Mouse (Mus musculus): Measurements from ENCODE around the gene Ccdc65. TPM values are rescaled to one million over a fixed set of nuclear protein-coding genes. Genes with fewer than 3 reads are reported as not detected.

Gene Ccdc65
- total RNA-seq, 1 experiment: 0.76 TPM

DNA sequence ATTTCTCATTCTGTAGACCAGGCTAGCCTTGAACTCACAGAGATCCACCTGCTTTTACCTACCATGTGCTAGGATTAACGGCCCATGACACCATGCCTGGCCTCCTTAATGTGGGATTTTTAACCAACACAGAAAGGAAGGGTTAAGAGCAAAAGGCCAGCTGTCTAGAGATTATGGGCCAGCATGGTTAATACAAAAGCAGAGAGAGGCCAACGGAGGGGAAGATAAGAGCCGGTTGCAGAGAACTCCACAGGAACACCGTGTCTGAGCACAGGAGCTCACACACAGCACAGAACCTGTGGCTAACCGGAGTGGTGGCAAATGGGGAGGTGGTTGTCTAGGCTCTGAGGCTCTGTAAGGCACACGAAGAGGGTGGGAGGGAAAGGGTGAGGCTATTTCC is 25.4 kb downstream of the Ccdc65 start:
- Histone ChIP-seq H3K9ac (ENCODE audit: insufficient read depth, low read depth, low read length, poor library complexity, severe bottlenecking) (no peak overlapping the region), H3K9me3 (ENCODE audit: control insufficient read depth, insufficient read depth, low read depth, low read length) (no peaks in the 10 kb centered on the region), H3K4me1 (ENCODE audit: control insufficient read depth in 2 of 2, insufficient read depth in 2 of 2, low read length in 2 of 2, poor library complexity in 1 of 2) (peaks cover 0 to 10% of the 10 kb centered on the region in 2 experiments; a peak in 2 of 4 replicates), H3K4me3 (ENCODE audit: insufficient read depth in 1 of 2, low read depth in 1 of 2, low read length in 2 of 2, poor library complexity in 1 of 2, severe bottlenecking in 1 of 2) (no peak overlapping the region), H3K27ac (ENCODE audit: insufficient read depth, low read depth, low read length, poor library complexity, severe bottlenecking) (no peak overlapping the region), H3K36me3 (ENCODE audit: control insufficient read depth, insufficient read depth, low read length, poor library complexity, severe bottlenecking) (peaks cover 10% of the 10 kb centered on the region; the same call in 1 of the 2 replicates)
- no peak for DNase-seq (ENCODE audit: low read depth, low spot score)
- no peak for TF ChIP-seq ZNF384 (IDR thresholded peaks at IDR 0.05; ENCODE audit: low read depth, low read length)
- no peak for TF ChIP-seq ZC3H11A (IDR thresholded peaks at IDR 0.05; ENCODE audit: borderline replicate concordance, low read depth, low read length)
- no peak for TF ChIP-seq CHD2 (IDR thresholded peaks at IDR 0.05; ENCODE audit: low read depth, low read length)
- in situ Hi-C loops (cut with MboI; ENCODE audit: low sequenced_read_pairs in 2 of 2, unreplicated experiment in 2 of 2): no loop called here

DNA sequence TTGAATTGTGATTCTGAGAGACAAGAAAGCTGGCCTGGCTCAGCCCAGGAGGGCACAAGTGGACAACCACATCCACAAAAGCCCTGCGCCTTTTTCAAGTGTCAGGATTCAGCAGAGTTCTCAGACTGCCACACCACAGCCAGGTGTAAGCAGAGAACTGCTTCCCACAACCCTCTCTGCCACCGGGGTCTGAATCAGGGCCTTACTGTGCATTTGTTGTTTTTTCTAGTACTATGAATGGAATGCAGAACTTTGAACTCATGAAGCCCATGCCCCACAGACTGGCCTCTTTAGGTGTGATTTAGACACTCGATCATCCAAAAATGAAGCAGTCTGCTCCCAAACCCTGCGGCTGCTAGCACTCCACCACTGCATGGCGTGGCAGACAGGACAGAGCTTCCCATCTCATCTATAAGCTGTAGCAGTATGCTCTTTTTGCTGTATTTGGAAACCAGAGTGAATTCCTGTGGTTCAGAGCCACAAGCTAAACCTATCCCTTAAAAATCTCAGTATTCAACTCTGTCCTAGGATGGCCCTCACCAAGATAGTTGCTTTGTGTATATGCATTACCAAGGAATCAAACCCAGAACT is 26.1 kb downstream of the Ccdc65 start:
- DNase-seq (ENCODE audit: low read depth, low spot score): no peak
- Histone ChIP-seq H3K4me1 (ENCODE audit: control insufficient read depth in 2 of 2, insufficient read depth in 2 of 2, low read length in 2 of 2, poor library complexity in 1 of 2) (peaks cover 0 to 10% of the 10 kb centered on the region in 2 experiments; a peak in 2 of 4 replicates), H3K27ac (ENCODE audit: insufficient read depth, low read depth, low read length, poor library complexity, severe bottlenecking) (no peak overlapping the region), H3K4me3 (ENCODE audit: insufficient read depth in 1 of 2, low read depth in 1 of 2, low read length in 2 of 2, poor library complexity in 1 of 2, severe bottlenecking in 1 of 2) (no peak overlapping the region), H3K9me3 (ENCODE audit: control insufficient read depth, insufficient read depth, low read depth, low read length) (no peaks in the 10 kb centered on the region), H3K36me3 (ENCODE audit: control insufficient read depth, insufficient read depth, low read length, poor library complexity, severe bottlenecking) (peaks cover 12% of the 10 kb centered on the region; the same call in 1 of the 2 replicates), H3K9ac (ENCODE audit: insufficient read depth, low read depth, low read length, poor library complexity, severe bottlenecking) (no peak overlapping the region)
- in situ Hi-C loops (cut with MboI; ENCODE audit: low sequenced_read_pairs in 2 of 2, unreplicated experiment in 2 of 2): no loop called here
- TF ChIP-seq ZNF384 (IDR thresholded peaks at IDR 0.05; ENCODE audit: low read depth, low read length): no peak
- TF ChIP-seq HCFC1 (IDR thresholded peaks at IDR 0.05; ENCODE audit: borderline replicate concordance, insufficient read depth, low read length): no peak
- no peak for TF ChIP-seq MAFK (IDR thresholded peaks at IDR 0.05; ENCODE audit: insufficient read depth, low read depth, low read length)

DNA sequence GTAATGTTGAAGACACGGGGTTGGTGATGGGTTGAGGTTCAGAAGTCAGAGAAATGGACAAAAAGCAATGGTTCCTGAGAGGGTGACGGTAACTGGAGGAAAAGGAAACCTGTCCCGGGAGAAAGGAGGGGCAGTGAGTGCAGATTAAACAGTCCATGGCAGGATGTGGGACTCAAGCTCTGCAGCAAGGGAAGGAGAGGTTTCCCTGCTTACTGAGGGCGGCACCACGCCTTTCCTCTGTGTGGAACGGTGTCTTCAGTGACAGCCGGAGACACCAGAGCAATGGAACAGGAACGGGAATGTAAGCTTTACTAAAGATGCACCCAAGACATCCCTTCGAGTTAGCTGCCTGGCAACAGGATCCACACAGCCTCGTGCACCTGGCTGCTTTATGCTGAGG is 28.5 kb downstream of the Ccdc65 start:
- H3K9me3 ChIP-seq (ENCODE audit: control insufficient read depth, insufficient read depth, low read depth, low read length): no peaks in the 10 kb centered on the region
- in situ Hi-C loops (cut with MboI; ENCODE audit: low sequenced_read_pairs in 2 of 2, unreplicated experiment in 2 of 2): no loop called here
- H3K4me3 ChIP-seq (ENCODE audit: insufficient read depth in 1 of 2, low read depth in 1 of 2, low read length in 2 of 2, poor library complexity in 1 of 2, severe bottlenecking in 1 of 2): no peak overlapping the region
- H3K36me3 ChIP-seq (ENCODE audit: control insufficient read depth, insufficient read depth, low read length, poor library complexity, severe bottlenecking): peaks cover 34% of the 10 kb centered on the region
- peaks cover 0 to 7% of the 10 kb centered on the region in 2 experiments; a peak in 2 of 4 replicates for H3K4me1 ChIP-seq (ENCODE audit: control insufficient read depth in 2 of 2, insufficient read depth in 2 of 2, low read length in 2 of 2, poor library complexity in 1 of 2)
- TF ChIP-seq ZNF384 (IDR thresholded peaks at IDR 0.05; ENCODE audit: low read depth, low read length) (no peak), ZC3H11A (IDR thresholded peaks at IDR 0.05; ENCODE audit: borderline replicate concordance, low read depth, low read length) (no peak), MAFK (IDR thresholded peaks at IDR 0.05; ENCODE audit: insufficient read depth, low read depth, low read length) (no peak), CHD2 (IDR thresholded peaks at IDR 0.05; ENCODE audit: low read depth, low read length) (no peak), HCFC1 (IDR thresholded peaks at IDR 0.05; ENCODE audit: borderline replicate concordance, insufficient read depth, low read length) (no peak)
- no peak for DNase-seq (ENCODE audit: low read depth, low spot score)
- no peak overlapping the region for H3K27ac ChIP-seq (ENCODE audit: insufficient read depth, low read depth, low read length, poor library complexity, severe bottlenecking)
- no peak overlapping the region for H3K9ac ChIP-seq (ENCODE audit: insufficient read depth, low read depth, low read length, poor library complexity, severe bottlenecking)

DNA sequence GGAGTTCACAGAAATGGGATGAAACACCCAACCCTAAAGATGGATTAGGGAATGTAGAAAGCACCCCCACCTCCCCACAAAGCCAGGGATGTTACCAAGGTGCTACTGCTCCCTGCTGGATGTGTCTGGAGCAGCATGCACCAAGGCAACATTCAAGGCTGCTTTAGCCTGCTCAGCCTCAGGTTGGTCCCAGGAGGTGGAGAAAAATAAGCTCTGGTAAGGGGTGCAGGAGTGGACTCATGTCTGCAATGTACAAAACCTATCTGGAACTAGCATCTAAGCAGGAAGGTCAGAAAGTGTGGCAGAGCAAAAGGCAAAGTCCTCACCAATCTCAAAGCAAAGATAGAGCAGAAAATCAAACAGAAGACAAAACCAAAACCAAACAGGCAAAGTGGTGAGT is 29.9 kb downstream of the Ccdc65 start:
- no peak overlapping the region for H3K9ac ChIP-seq (ENCODE audit: insufficient read depth, low read depth, low read length, poor library complexity, severe bottlenecking)
- DNase-seq (ENCODE audit: low read depth, low spot score): no peak
- H3K36me3 ChIP-seq (ENCODE audit: control insufficient read depth, insufficient read depth, low read length, poor library complexity, severe bottlenecking): peaks cover 39% of the 10 kb centered on the region
- no peaks in the 10 kb centered on the region for H3K9me3 ChIP-seq (ENCODE audit: control insufficient read depth, insufficient read depth, low read depth, low read length)
- in situ Hi-C loops (cut with MboI; ENCODE audit: low sequenced_read_pairs in 2 of 2, unreplicated experiment in 2 of 2): no loop called here
- H3K4me1 ChIP-seq (ENCODE audit: control insufficient read depth in 2 of 2, insufficient read depth in 2 of 2, low read length in 2 of 2, poor library complexity in 1 of 2): no peaks in the 10 kb centered on the region
- no peak overlapping the region for H3K27ac ChIP-seq (ENCODE audit: insufficient read depth, low read depth, low read length, poor library complexity, severe bottlenecking)
- H3K4me3 ChIP-seq (ENCODE audit: insufficient read depth in 1 of 2, low read depth in 1 of 2, low read length in 2 of 2, poor library complexity in 1 of 2, severe bottlenecking in 1 of 2): no peak overlapping the region
- TF ChIP-seq ZC3H11A (IDR thresholded peaks at IDR 0.05; ENCODE audit: borderline replicate concordance, low read depth, low read length) (no peak), CHD2 (IDR thresholded peaks at IDR 0.05; ENCODE audit: low read depth, low read length) (no peak)

DNA sequence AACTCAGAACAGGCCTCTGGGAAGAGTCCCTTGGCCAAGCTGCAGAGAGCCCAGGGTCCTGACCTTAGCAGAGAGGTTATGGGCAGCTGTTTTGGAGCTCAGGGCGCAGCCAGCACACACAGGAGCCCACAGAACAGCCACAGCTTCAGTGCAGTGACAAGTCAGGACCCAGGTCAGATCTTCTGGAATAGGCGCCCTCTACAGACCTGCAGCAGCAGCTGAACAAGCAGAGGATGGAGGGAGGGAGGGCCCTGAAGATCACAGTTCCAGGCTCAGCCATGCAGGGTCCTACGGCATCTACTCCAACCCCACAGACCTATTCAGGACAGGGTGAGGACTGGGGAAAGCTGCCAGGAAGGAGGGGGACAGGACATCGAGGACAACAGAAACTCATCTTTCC is 30.8 kb downstream of the Ccdc65 start:
- Histone ChIP-seq H3K4me1 (ENCODE audit: control insufficient read depth in 2 of 2, insufficient read depth in 2 of 2, low read length in 2 of 2, poor library complexity in 1 of 2) (no peaks in the 10 kb centered on the region), H3K27ac (ENCODE audit: insufficient read depth, low read depth, low read length, poor library complexity, severe bottlenecking) (no peak overlapping the region), H3K36me3 (ENCODE audit: control insufficient read depth, insufficient read depth, low read length, poor library complexity, severe bottlenecking) (peaks cover 39% of the 10 kb centered on the region), H3K9ac (ENCODE audit: insufficient read depth, low read depth, low read length, poor library complexity, severe bottlenecking) (no peak overlapping the region), H3K9me3 (ENCODE audit: control insufficient read depth, insufficient read depth, low read depth, low read length) (no peaks in the 10 kb centered on the region), H3K4me3 (ENCODE audit: insufficient read depth in 1 of 2, low read depth in 1 of 2, low read length in 2 of 2, poor library complexity in 1 of 2, severe bottlenecking in 1 of 2) (no peak overlapping the region)
- no peak for TF ChIP-seq MAFK (IDR thresholded peaks at IDR 0.05; ENCODE audit: insufficient read depth, low read depth, low read length)
- no peak for TF ChIP-seq ZNF384 (IDR thresholded peaks at IDR 0.05; ENCODE audit: low read depth, low read length)
- TF ChIP-seq ZC3H11A (IDR thresholded peaks at IDR 0.05; ENCODE audit: borderline replicate concordance, low read depth, low read length): no peak
- TF ChIP-seq HCFC1 (IDR thresholded peaks at IDR 0.05; ENCODE audit: borderline replicate concordance, insufficient read depth, low read length): no peak
- no peak for TF ChIP-seq CHD2 (IDR thresholded peaks at IDR 0.05; ENCODE audit: low read depth, low read length)
- in situ Hi-C loops (cut with MboI; ENCODE audit: low sequenced_read_pairs in 2 of 2, unreplicated experiment in 2 of 2): no loop called here
- DNase-seq (ENCODE audit: low read depth, low spot score): no peak
